Mouse (Mus musculus) G1E (cell line): ENCODE data around the gene Rmdn2. TPM values are rescaled to one million over a fixed set of nuclear protein-coding genes. Genes with fewer than 3 reads are reported as not detected.

Experiments
- ATAC-seq: 2 replicates; pipeline ENCODE4 v1.8.0; 2016; ENCODE audit warnings: mild to moderate bottlenecking; ENCODE audit not compliant: insufficient number of reproducible peaks, poor library complexity, low FRiP score, severe bottlenecking; ENCODE audit errors: extremely low read depth
- DNase-seq: peaks from one replicate; pipeline ENCODE4 v3.0.0; 2012; ENCODE audit warnings: low spot score
- H3K27me3 ChIP-seq: 2 replicates; pipeline ENCODE4 v1.6.1; 2012; ENCODE audit warnings: mild to moderate bottlenecking, low read length, inconsistent platforms; ENCODE audit not compliant: insufficient read depth
- H3K36me3 ChIP-seq: replicated peaks from 2 replicates; pipeline ENCODE3; 2012; ENCODE audit warnings: mild to moderate bottlenecking, inconsistent platforms
- H3K4me1 ChIP-seq: 2 replicates; pipeline ENCODE4 v1.6.1; 2012; ENCODE audit warnings: low read depth, low read length, inconsistent platforms, mixed read lengths; ENCODE audit not compliant: insufficient read depth
- H3K4me3 ChIP-seq: 2 replicates; pipeline ENCODE4 v1.5.1; 2012; ENCODE audit warnings: low read depth, mild to moderate bottlenecking, inconsistent platforms, low read length, moderate library complexity, mixed read lengths
- H3K9me3 ChIP-seq: replicated peaks from 2 replicates; pipeline ENCODE4 v1.6.1; 2012; ENCODE audit warnings: inconsistent platforms
- CTCF ChIP-seq: IDR thresholded peaks from 2 replicates; pipeline ENCODE4 v1.5.1; 2012; ENCODE audit warnings: low read depth, low read length, inconsistent platforms, mixed read lengths
- GATA1 ChIP-seq: IDR thresholded peaks from 2 replicates; pipeline ENCODE4 v1.6.1; 2012; ENCODE audit warnings: borderline replicate concordance, low read length, inconsistent platforms, mixed read lengths
- GATA2 ChIP-seq: IDR thresholded peaks from 2 replicates; pipeline ENCODE4 v1.6.1; 2012; ENCODE audit warnings: low read depth, low read length, inconsistent platforms, borderline replicate concordance
- POLR2AphosphoS5 ChIP-seq: IDR thresholded peaks from 2 replicates; pipeline ENCODE4 v1.6.1; 2012; ENCODE audit warnings: low read depth, low read length, inconsistent platforms; ENCODE audit not compliant: insufficient replicate concordance
- TAL1 ChIP-seq: conservative IDR thresholded peaks from 2 replicates; pipeline ENCODE4 v1.6.1; 2012; ENCODE audit warnings: low read depth, low read length, inconsistent platforms, mixed read lengths
- polyA plus RNA-seq: library from polyadenylated mRNA; stranded (reverse); fragments of >175 nt; gene quantifications from 2 replicates; pipeline ENCODE4 v1.2.3, GENCODE M21; 2012
- total RNA-seq, 2 experiments: library from RNA; stranded (forward) in 1 of 2; stranded (reverse) in 1 of 2; fragments of 200-1000 nt in 1 of 2; fragments of >200 nt in 1 of 2; fragmentation: Nextera tagmentation in 1 of 2; gene quantifications; 2 replicates each; pipeline ENCODE4 v1.2.3; 2014 to 2017

Rmdn2 gene
- total and polyA plus RNA-seq, 3 experiments: 1.1 to 4.7 (median 4.0) TPM

DNA sequence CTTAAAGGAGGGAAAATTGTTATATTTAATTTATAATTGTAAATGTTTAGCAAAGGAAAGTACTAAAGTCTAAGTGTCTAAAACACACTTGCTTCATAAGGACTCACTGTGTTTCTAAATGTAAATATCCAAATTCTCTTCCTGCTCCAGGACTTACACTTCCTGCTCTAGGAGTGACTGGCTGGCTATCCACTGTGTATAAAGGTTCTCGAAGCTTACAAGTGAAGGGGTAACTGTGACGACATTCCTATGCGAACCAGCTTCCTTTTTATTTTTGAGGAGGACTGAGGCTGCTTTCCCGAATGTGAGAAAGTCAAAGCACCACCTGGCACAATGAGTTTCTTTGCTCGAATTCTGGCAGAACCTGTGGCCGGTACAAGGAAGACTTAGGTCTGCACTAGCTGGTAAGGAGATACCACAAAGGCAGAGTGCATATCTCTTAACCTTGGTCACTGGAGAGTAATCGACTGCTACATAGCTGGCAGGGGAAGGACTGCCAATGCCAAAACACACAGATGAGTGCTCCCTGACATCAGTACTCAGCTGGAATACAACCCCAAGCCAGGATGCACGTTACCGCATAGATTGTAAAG is 1.4 kb upstream of the Rmdn2 start:
- DNase-seq (no peak), ATAC-seq (no peak)
- Histone ChIP-seq H3K27me3 (0 out of 2 replicates have a peak, but pooled peaks cover 2% of the 10 kb centered on the region), H3K36me3 (peaks cover 4% of the 10 kb centered on the region), H3K4me3 (no peak overlapping the region), H3K4me1 (peaks cover 7% of the 10 kb centered on the region), H3K9me3 (no peaks in the 10 kb centered on the region)
- TF ChIP-seq TAL1 (no peak), GATA2 (no peak), POLR2AphosphoS5 (no peak), CTCF (no peak), GATA1 (no peak)

DNA sequence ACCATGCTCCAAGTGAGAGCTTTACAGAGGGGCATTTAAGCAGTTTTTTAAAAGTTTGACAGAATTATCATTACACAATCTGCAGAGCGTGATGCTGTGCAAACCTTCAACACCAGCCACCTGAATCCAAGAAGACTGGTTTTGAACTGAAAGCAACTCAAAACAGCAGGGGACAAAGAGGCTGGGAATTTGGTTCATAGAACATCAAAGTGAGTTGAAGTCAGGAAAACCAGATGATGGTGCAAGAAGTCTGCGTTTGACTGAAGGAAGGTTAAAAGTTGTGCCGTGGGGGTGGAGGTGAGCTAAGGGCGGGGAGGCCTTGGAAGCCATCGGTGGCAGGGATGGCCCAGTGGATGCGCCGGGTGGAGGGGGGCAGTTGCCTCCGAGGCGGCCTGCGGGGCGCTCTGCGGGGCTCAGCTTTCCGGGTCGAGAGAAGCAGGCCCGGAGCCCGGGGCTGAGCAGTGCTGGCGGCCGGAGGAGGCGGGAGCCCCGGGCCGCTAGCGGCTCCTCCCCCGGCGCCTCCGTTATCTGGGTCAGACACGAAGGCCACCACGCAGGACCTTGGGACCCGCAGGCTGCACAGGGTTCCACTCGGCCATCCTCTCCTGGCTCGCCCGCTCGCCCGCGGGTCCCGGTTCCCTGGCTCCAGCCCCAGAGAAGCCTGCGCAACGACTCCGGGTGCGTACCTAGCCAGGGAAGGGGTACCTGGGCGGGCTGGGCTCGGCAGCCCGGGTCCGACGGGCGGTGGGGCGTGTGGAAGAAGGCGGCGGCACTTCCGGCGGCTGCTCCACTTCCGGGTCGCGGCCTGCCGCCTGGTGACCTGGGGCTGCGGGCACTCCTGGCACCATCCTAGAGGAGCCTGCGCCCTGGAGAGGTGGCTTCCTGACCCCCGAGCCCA is 3.3 kb downstream of the Rmdn2 start:
- ATAC-seq: peak; percentile 80
- peak overlapping the region; percentile 82 for H3K4me3 ChIP-seq
- DNase-seq: peak; percentile 88
- no peaks in the 10 kb centered on the region for H3K27me3 ChIP-seq
- no peaks in the 10 kb centered on the region for H3K9me3 ChIP-seq
- TF ChIP-seq GATA1 (no peak), POLR2AphosphoS5 (no peak), TAL1 (no peak), CTCF (no peak), GATA2 (no peak)
- peaks cover 4% of the 10 kb centered on the region for H3K36me3 ChIP-seq
- H3K4me1 ChIP-seq: peaks cover 14% of the 10 kb centered on the region

DNA sequence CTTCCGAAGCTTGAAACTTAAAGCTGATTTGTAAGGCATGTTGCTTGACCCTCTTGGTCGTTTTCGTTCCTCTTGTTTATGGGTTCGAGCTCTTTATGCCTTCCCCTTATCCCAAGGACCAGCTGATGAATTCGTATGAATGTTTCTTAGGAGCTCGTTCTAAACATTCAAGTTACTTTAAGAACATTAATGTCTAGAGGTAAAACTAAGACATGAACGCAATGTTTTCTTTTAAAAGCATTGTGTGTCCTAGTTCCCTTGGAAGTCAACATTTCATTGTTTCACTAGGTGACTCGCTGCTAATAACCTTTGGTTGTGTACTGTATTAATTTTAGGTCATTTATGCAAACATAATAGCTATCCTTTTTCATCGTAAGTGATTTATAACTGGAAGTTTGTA is 4.2 kb downstream of the Rmdn2 start:
- DNase-seq (no peak), ATAC-seq (no peak)
- peaks cover 14% of the 10 kb centered on the region for H3K4me1 ChIP-seq
- H3K27me3 ChIP-seq: no peaks in the 10 kb centered on the region
- TF ChIP-seq CTCF (no peak), GATA2 (no peak), GATA1 (no peak), TAL1 (no peak), POLR2AphosphoS5 (no peak)
- no peaks in the 10 kb centered on the region for H3K36me3 ChIP-seq
- H3K4me3 ChIP-seq: peak overlapping the region; percentile 82; the same call in 1 of the 2 replicates
- no peaks in the 10 kb centered on the region for H3K9me3 ChIP-seq

DNA sequence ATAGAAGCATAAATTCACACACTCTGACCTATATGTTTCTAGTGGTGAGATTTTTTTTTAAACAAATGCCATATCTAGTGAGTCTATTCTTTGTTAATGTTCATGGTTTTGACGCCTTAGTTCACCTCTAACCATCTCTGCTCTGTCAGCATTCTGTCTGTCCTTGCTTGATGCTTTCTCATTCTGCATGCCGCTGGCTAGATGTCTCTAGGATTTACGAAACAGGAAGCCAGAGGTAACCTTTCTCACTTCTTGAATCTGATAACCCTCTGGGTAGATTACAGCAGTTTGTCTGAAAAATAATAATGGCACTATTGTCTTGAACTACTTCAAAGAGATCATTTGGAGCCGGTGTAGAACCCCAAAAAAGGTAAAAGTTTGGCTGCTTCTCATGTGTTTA is 5.0 kb downstream of the Rmdn2 start:
- no peaks in the 10 kb centered on the region for H3K27me3 ChIP-seq
- H3K36me3 ChIP-seq: no peaks in the 10 kb centered on the region
- DNase-seq (no peak), ATAC-seq (no peak)
- TF ChIP-seq POLR2AphosphoS5 (no peak), GATA1 (no peak), GATA2 (no peak), CTCF (no peak)
- H3K4me1 ChIP-seq: peaks cover 14% of the 10 kb centered on the region
- no peak overlapping the region for H3K4me3 ChIP-seq
- no peaks in the 10 kb centered on the region for H3K9me3 ChIP-seq

DNA sequence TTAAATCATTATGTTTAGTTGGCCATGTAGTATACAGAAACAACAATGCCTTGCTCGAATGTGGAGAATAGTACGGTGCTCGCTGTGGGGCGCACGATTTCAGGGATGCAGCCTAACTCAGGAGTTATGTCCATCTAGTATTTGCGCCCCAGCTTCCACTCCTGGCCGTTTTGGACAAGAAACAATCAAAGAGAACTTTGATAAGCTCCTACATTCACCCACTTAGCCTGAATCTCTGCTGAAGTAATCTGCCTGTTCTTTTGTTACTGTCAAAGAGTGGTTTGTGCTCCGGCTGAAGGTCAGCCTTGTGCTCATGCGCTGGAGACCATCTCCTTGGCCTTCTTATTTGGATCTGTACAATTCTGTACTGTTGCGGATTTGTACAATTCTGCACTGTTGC is 6.8 kb downstream of the Rmdn2 start:
- H3K27me3 ChIP-seq: no peaks in the 10 kb centered on the region
- H3K9me3 ChIP-seq: no peaks in the 10 kb centered on the region
- ATAC-seq (no peak), DNase-seq (no peak)
- H3K36me3 ChIP-seq: no peaks in the 10 kb centered on the region
- no peak overlapping the region for H3K4me3 ChIP-seq
- H3K4me1 ChIP-seq: peaks cover 14% of the 10 kb centered on the region
- no peak for TF ChIP-seq GATA2
- no peak for TF ChIP-seq GATA1
- no peak for TF ChIP-seq TAL1
- no peak for TF ChIP-seq CTCF
- TF ChIP-seq POLR2AphosphoS5: no peak

DNA sequence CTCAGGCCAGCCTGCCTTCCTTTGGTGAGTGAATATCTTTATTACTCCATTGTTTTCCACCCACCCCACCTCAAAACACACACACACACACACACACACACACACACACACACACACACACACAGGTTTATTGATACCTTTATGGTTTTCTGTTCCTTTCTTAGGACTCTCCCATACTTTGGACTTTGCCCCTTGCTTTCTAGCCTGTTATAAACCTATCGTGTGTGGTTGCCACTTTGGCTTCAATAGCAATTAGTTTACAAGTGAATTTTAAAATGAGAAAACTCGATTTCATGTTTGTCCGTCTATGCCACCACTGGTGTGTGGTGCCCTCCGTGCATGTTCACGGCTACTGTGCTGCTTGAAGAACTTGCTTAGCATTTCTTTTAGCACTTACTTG is 7.3 kb downstream of the Rmdn2 start:
- no peak for DNase-seq
- H3K9me3 ChIP-seq: no peaks in the 10 kb centered on the region
- H3K4me3 ChIP-seq: no peak overlapping the region
- no peaks in the 10 kb centered on the region for H3K36me3 ChIP-seq
- H3K27me3 ChIP-seq: no peaks in the 10 kb centered on the region
- peaks cover 13% of the 10 kb centered on the region for H3K4me1 ChIP-seq
- no peak for TF ChIP-seq POLR2AphosphoS5
- TF ChIP-seq GATA2: no peak
- TF ChIP-seq TAL1: no peak
- TF ChIP-seq GATA1: no peak
- no peak for TF ChIP-seq CTCF
- no peak for ATAC-seq

DNA sequence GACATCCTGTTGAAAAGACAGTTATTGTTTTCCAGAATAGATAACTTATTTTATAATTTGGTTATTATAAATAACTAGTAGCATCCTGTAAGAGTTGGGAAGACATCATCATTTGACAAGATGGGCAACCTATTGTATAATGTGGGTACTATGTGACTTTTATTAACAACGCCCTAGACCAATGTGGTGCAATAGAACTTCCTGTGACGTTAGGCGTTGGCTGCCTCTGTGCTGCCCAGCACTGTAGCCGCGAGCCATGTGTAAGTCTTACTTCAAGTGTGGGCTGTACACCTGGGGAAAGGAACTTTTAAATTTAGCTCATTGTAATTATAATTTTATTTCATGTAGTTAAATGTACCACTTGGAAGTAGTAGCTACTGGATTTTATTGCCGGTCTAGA is 10.4 kb downstream of the Rmdn2 start:
- no peaks in the 10 kb centered on the region for H3K36me3 ChIP-seq
- H3K4me3 ChIP-seq: no peak overlapping the region
- no peak for DNase-seq
- no peak for ATAC-seq
- TF ChIP-seq TAL1: no peak
- TF ChIP-seq POLR2AphosphoS5: no peak
- TF ChIP-seq GATA2: no peak
- TF ChIP-seq GATA1: no peak
- no peak for TF ChIP-seq CTCF
- H3K9me3 ChIP-seq: no peaks in the 10 kb centered on the region
- H3K4me1 ChIP-seq: no peaks in the 10 kb centered on the region
- H3K27me3 ChIP-seq: no peaks in the 10 kb centered on the region
